Mouse (Mus musculus) Patski (cell line): ENCODE measurements around the gene Ubap1l. TPM values are rescaled to one million over a fixed set of nuclear protein-coding genes. Genes with fewer than 3 reads are reported as not detected.

Experiments used
- ATAC-seq: fragments of 100-300 bp; one replicate; pipeline ENCODE4 v1.8.0; 2021
- CTCF ChIA-PET: fragments of 350-600 bp; sonication (Branson Sonifier 250); formaldehyde crosslinking; loops from one replicate; lab custom pipeline; 2022; ENCODE audit warnings: inconsistent platforms; lab: Charles Lee
- POLR2A ChIA-PET: fragments of 350-600 bp; sonication (Branson Sonifier 250); formaldehyde crosslinking; loops from one replicate; lab custom pipeline; 2022; ENCODE audit warnings: antibody characterized with exemption, inconsistent platforms; lab: Charles Lee
- DNase-seq: peaks from one replicate; pipeline ENCODE4 v3.0.0-alpha.2; 2011; ENCODE audit warnings: low read depth, low spot score
- H3K27me3 ChIP-seq: fragments of 371-371 bp; one replicate; pipeline ENCODE4 v1.5.1; 2021
- CTCF ChIP-seq: fragments of 100-300 bp; IDR thresholded peaks from one replicate; pipeline ENCODE4 v1.5.1; 2021
- in situ Hi-C: fragments of 300-500 bp; cut with MboI; formaldehyde crosslinking; loops from 3 replicates; pipeline ENCODE4 v1.11.1; 2018; ENCODE audit warnings: low pct_unique_long_range_greater_than_20kb, mixed read lengths
- polyA plus RNA-seq: library from polyadenylated mRNA; unstranded; gene quantifications from one replicate; pipeline ENCODE4 v1.2.3, GENCODE M21; 2021

Ubap1l gene
- polyA plus RNA-seq, 1 experiment from 2014 or later = 0.19 TPM

GRCm38 (mm10) chr9:65407327-65407726 is 46.5 kb downstream of the Ubap1l start:
- ATAC-seq (no peak), DNase-seq (no peak)
- ChIA-PET POLR2A (interaction anchor here (0.9 kb wide), 1 partner anchor 8 kb away, joined by 3 read pairs; no protein-coding TSS in a partner anchor), CTCF (no interaction called here)
- TF ChIP-seq CTCF = no peak
- in situ Hi-C loops = no loop called here
- H3K27me3 ChIP-seq = no peaks in the 10 kb centered on the region

GRCm38 (mm10) chr9:65407861-65408260 is 47.0 kb downstream of the Ubap1l start:
- no peaks in the 10 kb centered on the region for H3K27me3 ChIP-seq
- DNase-seq (no peak), ATAC-seq (no peak)
- ChIA-PET CTCF (no interaction called here), POLR2A (interaction anchor here (0.9 kb wide), 1 partner anchor 9 kb away, joined by 3 read pairs; no protein-coding TSS in a partner anchor)
- in situ Hi-C loops = no loop called here
- no peak for TF ChIP-seq CTCF

- in situ Hi-C loops = no loop called here
- POLR2A ChIA-PET = no interaction called here
- CTCF ChIA-PET = no interaction called here
- H3K27me3 ChIP-seq = no peaks in the 10 kb centered on the region
- DNase-seq (no peak), ATAC-seq (no peak)
- no peak for TF ChIP-seq CTCF
Measured at GRCm38 (mm10) chr9:65408871-65409295, 48.0 kb downstream of the Ubap1l start.

GRCm38 (mm10) chr9:65410378-65410777 is 49.5 kb downstream of the Ubap1l start:
- no peaks in the 10 kb centered on the region for H3K27me3 ChIP-seq
- CTCF ChIA-PET = no interaction called here
- POLR2A ChIA-PET = no interaction called here
- DNase-seq (no peak), ATAC-seq (no peak)
- TF ChIP-seq CTCF = no peak
- in situ Hi-C loops = no loop called here

GRCm38 (mm10) chr9:65411326-65411725 is 50.5 kb downstream of the Ubap1l start:
- in situ Hi-C loops = no loop called here
- ChIA-PET CTCF (no interaction called here), POLR2A (no interaction called here)
- no peaks in the 10 kb centered on the region for H3K27me3 ChIP-seq
- no peak for TF ChIP-seq CTCF
- DNase-seq (no peak), ATAC-seq (no peak)

- TF ChIP-seq CTCF = no peak
- POLR2A ChIA-PET = no interaction called here
- ATAC-seq = no peak
- no peak for DNase-seq
- CTCF ChIA-PET = no interaction called here
- H3K27me3 ChIP-seq = no peaks in the 10 kb centered on the region
- in situ Hi-C loops = no loop called here
Measured at GRCm38 (mm10) chr9:65417738-65418137, 56.9 kb downstream of the Ubap1l start.

- POLR2A ChIA-PET = no interaction called here
- DNase-seq (no peak), ATAC-seq (no peak)
- CTCF ChIA-PET = no interaction called here
- in situ Hi-C loops = loop anchor here (10.0 kb wide), 1 partner anchor 195 kb away; no protein-coding TSS in a partner anchor
- H3K27me3 ChIP-seq = no peaks in the 10 kb centered on the region
- TF ChIP-seq CTCF = no peak
Measured at GRCm38 (mm10) chr9:65419633-65420032, 58.8 kb downstream of the Ubap1l start.

GRCm38 (mm10) chr9:65422760-65423501 is 62.1 kb downstream of the Ubap1l start, which contains the start of gene Slc51b:
Gene Slc51b, minus strand, starts transcription at chr9:65422955.
- TF ChIP-seq CTCF = no peak
- DNase-seq (no peak), ATAC-seq (no peak)
- ChIA-PET POLR2A (no interaction called here), CTCF (interaction anchor here (1.2 kb wide), 1 partner anchor 52 kb away, joined by 3 read pairs; no protein-coding TSS in a partner anchor)
- in situ Hi-C loops = loop anchor here (10.0 kb wide), 1 partner anchor 198 kb away; no protein-coding TSS in a partner anchor
- H3K27me3 ChIP-seq = no peaks in the 10 kb centered on the region

- no peaks in the 10 kb centered on the region for H3K27me3 ChIP-seq
- CTCF ChIA-PET = interaction anchor here (0.9 kb wide), 1 partner anchor 8 kb away, joined by 3 read pairs; no protein-coding TSS in a partner anchor
- no peak for DNase-seq
- in situ Hi-C loops = loop anchor here (10.0 kb wide), 1 partner anchor 200 kb away; no protein-coding TSS in a partner anchor
- POLR2A ChIA-PET = no interaction called here
- TF ChIP-seq CTCF = no peak
- ATAC-seq = no peak
Measured at GRCm38 (mm10) chr9:65424393-65424792, 63.6 kb downstream of the Ubap1l start.

- ChIA-PET CTCF (no interaction called here), POLR2A (no interaction called here)
- H3K27me3 ChIP-seq = no peaks in the 10 kb centered on the region
- DNase-seq (no peak), ATAC-seq (no peak)
- TF ChIP-seq CTCF = no peak
- in situ Hi-C loops = loop anchor here (5.0 to 10.0 kb wide), 2 partner anchors 35 to 203 kb away; partner anchors contain the start of gene Kbtbd13
Measured at GRCm38 (mm10) chr9:65427511-65427910, 66.7 kb downstream of the Ubap1l start.

GRCm38 (mm10) chr9:65428003-65428402 is 67.2 kb downstream of the Ubap1l start:
- in situ Hi-C loops = loop anchor here (5.0 to 10.0 kb wide), 2 partner anchors 36 to 203 kb away; partner anchors contain the start of gene Kbtbd13
- H3K27me3 ChIP-seq = no peaks in the 10 kb centered on the region
- ATAC-seq (no peak), DNase-seq (no peak)
- TF ChIP-seq CTCF = no peak
- ChIA-PET CTCF (no interaction called here), POLR2A (no interaction called here)

Other genes starting within 250 kb of the Ubap1l start
- gene Igdcc3, start 219.9 kb upstream of the Ubap1l start, polyA plus RNA-seq = not detected
- 7.0 TPM for gene Parp16, start 165.7 kb upstream of the Ubap1l start, polyA plus RNA-seq
- gene Cilp, start 95.9 kb upstream of the Ubap1l start, polyA plus RNA-seq = not detected
- gene Clpx, start 66.8 kb upstream of the Ubap1l start, polyA plus RNA-seq = 39.2 TPM
- 16.7 TPM for gene Pdcd7, start 14.9 kb upstream of the Ubap1l start, polyA plus RNA-seq
- gene Kbtbd13, start 30.6 kb downstream of the Ubap1l start, polyA plus RNA-seq = 0.01 TPM
- 52.0 TPM for gene Rasl12, start 37.5 kb downstream of the Ubap1l start, polyA plus RNA-seq
- gene Slc51b, start 61.9 kb downstream of the Ubap1l start, polyA plus RNA-seq = 0.26 TPM
- gene Mtfmt, start 74.7 kb downstream of the Ubap1l start, polyA plus RNA-seq = 21.3 TPM
- 112 TPM for gene Spg21, start 99.9 kb downstream of the Ubap1l start, polyA plus RNA-seq
- not detected for gene Ankdd1a, start 159.2 kb downstream of the Ubap1l start, polyA plus RNA-seq
- 11.9 TPM for gene Plekho2, start 219.0 kb downstream of the Ubap1l start, polyA plus RNA-seq
- 7.2 TPM for gene Pif1, start 226.1 kb downstream of the Ubap1l start, polyA plus RNA-seq